Mouse (Mus musculus): ENCODE data around the gene Ccnk.

Ccnk gene

GRCm38 (mm10) chr12:108223357-108223756 is 44.0 kb downstream of the Ccnk start:
- no peak for DNase-seq (ENCODE audit: low spot score)

DNA sequence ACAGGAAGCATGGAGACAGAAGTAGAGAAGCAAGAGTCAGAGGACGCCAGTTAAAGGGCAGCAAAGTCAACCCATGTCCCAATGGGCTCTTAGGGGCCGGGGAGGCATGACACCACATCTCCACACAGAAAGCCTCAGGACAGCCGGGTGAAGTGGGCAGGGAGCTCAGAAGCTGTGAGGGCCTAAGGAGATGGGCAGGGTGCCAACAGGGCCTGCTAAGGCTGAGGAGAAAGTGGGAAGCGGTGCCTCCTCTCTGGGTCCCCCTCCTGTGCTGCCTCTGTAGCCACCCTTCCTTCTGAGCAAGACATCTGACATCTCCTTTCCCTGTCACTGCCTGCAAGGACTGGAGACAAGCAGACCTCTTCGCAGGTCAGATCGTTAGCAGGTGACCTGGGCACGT is 46.4 kb downstream of the Ccnk start:
- DNase-seq (ENCODE audit: low spot score): no peak

GRCm38 (mm10) chr12:108226216-108226615 is 46.8 kb downstream of the Ccnk start:
- no peak for DNase-seq (ENCODE audit: low spot score)

DNA sequence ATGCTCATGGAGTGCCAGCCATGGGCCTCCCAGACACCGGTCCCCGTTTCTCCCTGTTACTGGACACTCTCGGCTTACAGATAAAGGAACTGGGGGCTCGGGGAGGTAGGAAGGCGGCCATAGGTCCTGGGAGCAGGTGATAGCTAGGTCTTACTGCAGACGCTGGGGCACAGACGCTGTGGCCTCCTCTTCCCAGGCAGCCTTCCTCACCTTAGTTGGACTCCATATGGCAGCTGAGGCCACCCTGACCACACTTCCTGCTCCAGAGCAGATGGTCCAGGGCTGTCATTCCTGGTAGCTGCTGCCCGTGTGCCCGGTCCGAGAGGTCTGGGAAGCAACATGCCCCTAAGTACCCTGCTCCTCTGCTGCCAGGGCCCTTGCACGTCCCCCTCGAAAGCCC is 47.6 kb downstream of the Ccnk start:
- DNase-seq (ENCODE audit: low spot score): no peak

GRCm38 (mm10) chr12:108227527-108227926 is 48.1 kb downstream of the Ccnk start:
- no peak for DNase-seq (ENCODE audit: low spot score)

- no peak for DNase-seq (ENCODE audit: low spot score)
Measured at GRCm38 (mm10) chr12:108230077-108230476, 50.7 kb downstream of the Ccnk start.

DNA sequence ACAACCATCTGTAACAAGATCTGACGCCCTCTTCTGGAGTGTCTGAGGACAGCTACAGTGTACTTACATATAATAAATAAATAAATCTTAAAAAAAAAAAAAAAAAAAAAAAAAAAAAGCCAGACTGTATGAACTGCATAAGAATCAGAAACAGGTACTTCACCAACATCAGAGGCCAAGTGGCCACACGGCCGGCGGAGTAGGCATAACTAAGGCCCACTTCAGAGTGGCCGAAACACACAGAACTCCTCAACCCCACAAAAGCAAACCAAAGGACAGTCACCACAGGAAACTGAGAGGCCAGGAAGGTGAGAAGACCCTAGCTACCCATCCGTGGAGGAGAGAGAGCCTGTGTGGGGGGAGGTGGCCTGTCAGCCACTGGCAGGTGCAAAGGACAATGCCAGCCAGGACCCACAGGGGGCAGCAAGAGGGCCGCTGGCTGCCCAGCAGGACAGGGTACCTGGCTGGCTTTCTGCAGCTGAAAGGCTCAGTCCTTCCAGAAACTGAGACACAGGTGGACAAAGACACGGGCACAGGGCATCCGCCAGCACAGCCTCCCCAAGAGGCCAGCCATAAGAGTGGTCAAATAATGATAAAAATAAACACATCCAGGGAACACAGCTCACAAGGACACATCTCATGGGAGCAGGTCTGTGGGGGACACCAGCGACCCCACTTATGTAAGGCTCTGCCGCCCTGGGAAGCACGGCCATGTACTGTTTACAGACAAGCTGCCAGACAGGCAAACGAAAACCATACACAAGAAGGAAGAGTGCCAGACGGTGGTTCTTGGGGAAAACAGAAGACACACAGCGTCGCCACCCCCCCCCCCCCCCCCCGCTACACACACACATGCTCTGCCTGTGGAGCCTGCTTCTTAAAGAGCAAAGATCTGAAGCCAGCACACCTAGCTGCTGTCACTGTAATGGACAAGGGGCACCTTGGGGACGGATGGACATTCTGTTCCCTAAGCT is 51.7 kb downstream of the Ccnk start:
- no peak for DNase-seq (ENCODE audit: low spot score)

DNA sequence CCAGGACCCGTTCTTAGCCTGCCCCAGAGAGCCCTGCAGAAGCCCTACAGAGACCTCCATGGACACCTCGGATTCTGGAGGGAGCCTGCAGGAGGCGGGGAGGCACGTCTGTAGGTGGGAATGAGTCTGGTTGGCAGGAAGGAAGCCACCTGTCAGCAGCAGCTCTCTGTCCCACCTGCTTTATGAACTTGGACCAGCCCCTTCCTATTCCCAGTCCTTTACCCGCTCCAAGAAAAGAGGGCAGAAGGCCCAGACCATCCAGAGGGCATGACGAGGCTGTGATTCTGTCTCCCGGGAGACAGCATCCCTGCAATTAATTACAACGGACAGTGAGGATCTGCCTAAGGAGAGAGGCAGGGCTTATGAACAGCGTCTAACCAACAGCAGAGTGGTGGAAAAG is 52.5 kb downstream of the Ccnk start:
- DNase-seq (ENCODE audit: low spot score): no peak

- no peak for DNase-seq (ENCODE audit: low spot score)
Measured at GRCm38 (mm10) chr12:108233736-108234135, 54.4 kb downstream of the Ccnk start.

- no peak for DNase-seq (ENCODE audit: low spot score)
Measured at GRCm38 (mm10) chr12:108234832-108235602, 55.6 kb downstream of the Ccnk start.

DNA sequence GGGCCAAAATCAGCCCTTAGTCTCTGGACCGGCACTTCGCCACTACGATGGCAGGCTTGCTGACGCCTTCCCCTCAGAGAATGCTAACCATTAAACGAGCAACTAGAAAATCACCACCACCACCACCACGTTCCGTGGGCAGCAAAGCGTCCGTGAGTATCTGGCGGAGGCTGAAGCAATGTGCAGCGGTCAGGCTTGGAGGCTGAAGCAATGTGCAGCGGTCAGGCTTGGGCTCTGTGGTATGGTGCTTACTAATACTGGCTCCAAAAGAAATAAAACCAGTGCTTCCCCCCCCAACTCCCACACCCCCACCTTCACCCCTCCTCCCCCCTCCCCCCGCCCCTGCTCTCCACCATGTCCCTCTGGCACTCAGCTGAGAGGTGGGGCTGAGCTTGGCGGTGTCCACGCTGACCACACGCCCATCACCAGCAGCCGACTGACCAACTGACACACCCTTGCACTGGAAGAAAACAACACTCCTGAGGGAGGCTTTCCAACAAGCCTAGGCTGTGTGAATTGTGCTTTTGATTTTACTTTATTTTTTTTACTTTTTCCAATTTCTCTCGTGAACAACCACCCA is 56.7 kb downstream of the Ccnk start:
- DNase-seq (ENCODE audit: low spot score): no peak

GRCm38 (mm10) chr12:108237300-108238006 is 58.1 kb downstream of the Ccnk start:
- no peak for DNase-seq (ENCODE audit: low spot score)

GRCm38 (mm10) chr12:108238395-108239035 is 59.1 kb downstream of the Ccnk start:
- DNase-seq (ENCODE audit: low spot score): no peak

DNA sequence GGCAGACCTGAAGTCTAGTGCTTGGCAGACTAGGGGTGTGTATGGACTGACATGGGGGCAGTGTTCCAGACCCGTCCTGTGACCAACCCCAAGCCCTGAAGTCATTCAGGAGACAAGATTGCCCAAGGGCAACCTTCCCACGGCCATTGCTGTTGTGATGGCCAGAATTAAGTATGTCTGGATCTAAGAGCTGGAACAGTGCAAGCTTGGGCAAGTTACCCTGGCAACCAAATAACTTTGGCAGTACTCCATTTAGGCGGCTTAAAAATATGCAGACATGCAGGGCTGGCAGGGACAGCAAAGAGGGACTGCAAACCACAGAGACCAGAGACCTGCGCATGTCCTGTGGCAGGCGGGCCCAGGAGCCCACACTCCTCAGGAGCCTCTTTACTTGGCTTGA is 60.1 kb downstream of the Ccnk start:
- no peak for DNase-seq (ENCODE audit: low spot score)

DNA sequence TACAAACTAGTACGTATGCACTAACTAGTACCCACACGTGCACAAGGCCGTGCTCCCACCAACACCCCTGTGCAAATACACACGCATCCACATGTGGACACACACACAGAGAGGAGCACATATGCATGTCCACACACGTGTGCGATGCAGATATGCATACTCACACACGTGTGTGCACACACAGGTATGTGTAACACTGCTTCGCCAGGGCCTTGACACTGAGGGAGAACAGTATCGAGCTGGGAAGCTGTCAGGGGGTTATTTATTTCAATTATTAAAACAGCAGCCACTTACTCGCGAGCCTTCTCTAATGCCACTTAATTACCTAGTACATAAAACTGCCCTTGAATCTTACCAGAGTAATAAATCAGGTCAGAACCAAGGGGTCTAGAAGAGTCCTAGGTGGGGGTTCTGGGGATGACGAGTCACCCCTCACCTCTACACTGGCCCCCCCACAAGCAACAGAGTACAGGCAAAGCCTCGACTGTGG is 61.1 kb downstream of the Ccnk start:
- no peak for DNase-seq (ENCODE audit: low spot score)

- DNase-seq (ENCODE audit: low spot score): no peak
Measured at GRCm38 (mm10) chr12:108240953-108241588, 61.7 kb downstream of the Ccnk start.

- DNase-seq (ENCODE audit: low spot score): no peak
Measured at GRCm38 (mm10) chr12:108241626-108242025, 62.2 kb downstream of the Ccnk start.

- DNase-seq (ENCODE audit: low spot score): no peak
Measured at GRCm38 (mm10) chr12:108242243-108242745, 62.9 kb downstream of the Ccnk start.

- DNase-seq (ENCODE audit: low spot score): no peak
Measured at GRCm38 (mm10) chr12:108244778-108245177, 65.4 kb downstream of the Ccnk start.

GRCm38 (mm10) chr12:108245579-108245978 is 66.2 kb downstream of the Ccnk start:
- DNase-seq (ENCODE audit: low spot score): no peak
